Mouse (Mus musculus) olfactory bulb, adult 2 months (tissue): Measurements from ENCODE around the gene Zbtb42. TPM values are rescaled to one million over a fixed set of nuclear protein-coding genes. Genes with fewer than 3 reads are reported as not detected.

Source experiments
- H3K27ac ChIP-seq: fragments of 200-500 bp; 2 replicates; pipeline ENCODE4 v1.5.1; 2012; ENCODE audit warnings: low read depth, low read length; ENCODE audit not compliant: insufficient read depth
- H3K4me1 ChIP-seq: fragments of 200-500 bp; 2 replicates; pipeline ENCODE4 v1.6.1; 2012; ENCODE audit warnings: low read length; ENCODE audit not compliant: control insufficient read depth, insufficient read depth
- H3K4me3 ChIP-seq: fragments of 200-500 bp; 2 replicates; pipeline ENCODE4 v1.5.1; 2012; ENCODE audit warnings: mild to moderate bottlenecking, low read depth, low read length, moderate library complexity; ENCODE audit not compliant: insufficient read depth
- CTCF ChIP-seq: fragments of 200-500 bp; IDR thresholded peaks from 2 replicates; pipeline ENCODE4 v1.5.1; 2012; ENCODE audit warnings: low read depth, mild to moderate bottlenecking, low read length, moderate library complexity; ENCODE audit not compliant: insufficient read depth
- POLR2A ChIP-seq: fragments of 200-500 bp; IDR thresholded peaks from 2 replicates; pipeline ENCODE4 v1.6.1; 2012; ENCODE audit warnings: mild to moderate bottlenecking, low read depth, low read length, moderate library complexity; ENCODE audit not compliant: insufficient read depth
- WGBS: fragments of 180-500 bp; shearing (Covaris S2); methylation state at CpG from one replicate; pipeline ENCODE4 v1.1.7; 2018; 5-methylcytosine and 5-hydroxymethylcytosine counted together
- polyA plus RNA-seq: library from polyadenylated mRNA; stranded (reverse); fragments of >200 nt; gene quantifications from 2 replicates; pipeline ENCODE4 v1.2.4, GENCODE M21; 2012; ENCODE audit warnings: low replicate concordance; ENCODE audit not compliant: missing spikeins, insufficient read depth, insufficient read length

The Zbtb42 gene
- polyA plus RNA-seq, 1 experiment, result not detected

GRCm38 (mm10) chr12:112721424-112722239, 43.0 kb downstream of the Zbtb42 start:
- Histone ChIP-seq H3K27ac (no peak overlapping the region), H3K4me3 (peak overlapping the region; percentile 98), H3K4me1 (peaks cover 28% of the 10 kb centered on the region)
- WGBS, result 10% methylated on average over 69 of the region's 69 CpGs
- TF ChIP-seq POLR2A, result no peak
- no peak for TF ChIP-seq CTCF

GRCm38 (mm10) chr12:112722240-112723027, 43.8 kb downstream of the Zbtb42 start:
- H3K4me3 ChIP-seq, result peak overlapping the region; percentile 98
- H3K4me1 ChIP-seq, result peaks cover 35% of the 10 kb centered on the region
- TF ChIP-seq CTCF, result no peak
- TF ChIP-seq POLR2A, result no peak
- H3K27ac ChIP-seq, result no peak overlapping the region; the same call in 1 of the 2 replicates
- WGBS, result 4% methylated on average over 68 of the region's 75 CpGs

- Histone ChIP-seq H3K27ac (no peak overlapping the region; the same call in 1 of the 2 replicates), H3K4me3 (peak overlapping the region; percentile 98), H3K4me1 (peaks cover 39% of the 10 kb centered on the region)
- TF ChIP-seq POLR2A, result no peak
- no peak for TF ChIP-seq CTCF
- WGBS, result 15% methylated on average over 5 of the region's 5 CpGs
These were observed 44.4 kb downstream of the Zbtb42 start for GRCm38 (mm10) chr12:112723028-112723330.

GRCm38 (mm10) chr12:112723445-112723844, 44.8 kb downstream of the Zbtb42 start:
- peak overlapping the region; percentile 98 for H3K4me3 ChIP-seq
- TF ChIP-seq CTCF, result no peak
- no peak for TF ChIP-seq POLR2A
- H3K4me1 ChIP-seq, result peaks cover 39% of the 10 kb centered on the region
- WGBS, result 91% methylated on average over 6 of the region's 6 CpGs
- H3K27ac ChIP-seq, result no peak overlapping the region

GRCm38 (mm10) chr12:112724077-112724805, 45.6 kb downstream of the Zbtb42 start:
- TF ChIP-seq CTCF (peak; percentile 54), POLR2A (no peak)
- WGBS, result 70% methylated on average over 11 of the region's 11 CpGs
- H3K4me1 ChIP-seq, result peaks cover 40% of the 10 kb centered on the region
- no peak overlapping the region for H3K4me3 ChIP-seq
- no peak overlapping the region for H3K27ac ChIP-seq

GRCm38 (mm10) chr12:112727801-112728200, 49.2 kb downstream of the Zbtb42 start:
- no peak overlapping the region for H3K4me3 ChIP-seq
- H3K4me1 ChIP-seq, result peaks cover 34% of the 10 kb centered on the region
- WGBS, result 58% methylated on average over 8 of the region's 8 CpGs
- H3K27ac ChIP-seq, result no peak overlapping the region
- TF ChIP-seq CTCF (no peak), POLR2A (no peak)

GRCm38 (mm10) chr12:112730808-112731207, 52.2 kb downstream of the Zbtb42 start:
- TF ChIP-seq CTCF (no peak), POLR2A (no peak)
- H3K4me3 ChIP-seq, result no peak overlapping the region
- WGBS, result 84% methylated on average over 14 of the region's 14 CpGs

More at GRCm38 (mm10) chr12:112730808-112731207, 52.2 kb downstream of the Zbtb42 start:
- H3K27ac ChIP-seq, result no peak overlapping the region
- peaks cover 14% of the 10 kb centered on the region for H3K4me1 ChIP-seq

Other genes with a start within 250 kb of the Zbtb42 start
- gene A530016L24Rik, start 189.4 kb upstream of the Zbtb42 start, polyA plus RNA-seq, result not detected in 2 replicates
- gene Tmem179, start 162.1 kb upstream of the Zbtb42 start, polyA plus RNA-seq, result not detected in 2 replicates
- not detected in 2 replicates for gene Inf2, start 90.0 kb upstream of the Zbtb42 start, polyA plus RNA-seq
- not detected in 2 replicates for gene Adssl1, start 58.8 kb upstream of the Zbtb42 start, polyA plus RNA-seq
- gene Siva1, start 34.1 kb upstream of the Zbtb42 start, polyA plus RNA-seq, result not detected in 2 replicates
- not detected in 2 replicates for gene Akt1, start 3.9 kb upstream of the Zbtb42 start, polyA plus RNA-seq
- gene Cep170b, start 41.6 kb downstream of the Zbtb42 start, polyA plus RNA-seq, result not detected in 2 replicates
- gene Pld4, start 81.8 kb downstream of the Zbtb42 start, polyA plus RNA-seq, result not detected in 2 replicates
- not detected in 2 replicates for gene Ahnak2, start 123.8 kb downstream of the Zbtb42 start, polyA plus RNA-seq
- not detected in 2 replicates for gene Clba1, start 130.1 kb downstream of the Zbtb42 start, polyA plus RNA-seq
- not detected in 2 replicates for gene Cdca4, start 150.6 kb downstream of the Zbtb42 start, polyA plus RNA-seq
- gene Gpr132, start 189.4 kb downstream of the Zbtb42 start, polyA plus RNA-seq, result not detected in 2 replicates